Mouse (Mus musculus) limb, embryonic 14.5 days (tissue): ENCODE data around the gene Grwd1. TPM values are rescaled to one million over a fixed set of nuclear protein-coding genes. Genes with fewer than 3 reads are reported as not detected.

ENCODE experiments used
- ATAC-seq: fragments of 200-750 bp; cut with Nextera tagmentation; 2 replicates; pipeline ENCODE4 v1.8.0; 2017; ENCODE audit warnings: low read depth, moderate number of reproducible peaks, moderate TSS enrichment; ENCODE audit not compliant: low FRiP score
- DNase-seq: peaks from one replicate; pipeline ENCODE4 v3.0.0-alpha.2; 2015; ENCODE audit warnings: low spot score
- H3K27ac ChIP-seq: fragments of 300-500 bp; sonication (generic); replicated peaks from 2 replicates; pipeline ENCODE4 v1.5.1; 2014; ENCODE audit warnings: low read depth, mild to moderate bottlenecking, low read length, moderate library complexity, mixed read lengths
- H3K27me3 ChIP-seq: fragments of 300-500 bp; sonication (generic); 2 replicates; pipeline ENCODE4 v1.6.1; 2014; ENCODE audit warnings: low read length, mixed read lengths; ENCODE audit not compliant: control insufficient read depth, insufficient read depth
- H3K36me3 ChIP-seq: fragments of 300-500 bp; sonication (generic); 2 replicates; pipeline ENCODE4 v1.6.1; 2014; ENCODE audit warnings: mild to moderate bottlenecking, low read length, moderate library complexity, mixed read lengths; ENCODE audit not compliant: control insufficient read depth, insufficient read depth
- H3K4me1 ChIP-seq: fragments of 300-500 bp; sonication (generic); 2 replicates; pipeline ENCODE4 v1.6.1; 2014; ENCODE audit warnings: antibody characterized with exemption, low read length, mixed read lengths; ENCODE audit not compliant: control insufficient read depth, insufficient read depth
- H3K4me2 ChIP-seq: fragments of 300-500 bp; sonication (generic); replicated peaks from 2 replicates; pipeline ENCODE4 v1.6.1; 2014; ENCODE audit warnings: low read depth, mild to moderate bottlenecking, low read length, moderate library complexity; ENCODE audit not compliant: severe bottlenecking
- H3K4me3 ChIP-seq: fragments of 300-500 bp; sonication (generic); replicated peaks from 2 replicates; pipeline ENCODE4 v1.5.1; 2014; ENCODE audit warnings: low read length
- H3K9ac ChIP-seq: fragments of 300-500 bp; sonication (generic); 2 replicates; pipeline ENCODE4 v1.6.1; 2014; ENCODE audit warnings: mild to moderate bottlenecking, low read depth, low read length, moderate library complexity; ENCODE audit not compliant: severe bottlenecking
- H3K9me3 ChIP-seq: fragments of 300-500 bp; sonication (generic); 2 replicates; pipeline ENCODE4 v1.6.1; 2016; ENCODE audit warnings: low read length; ENCODE audit not compliant: control insufficient read depth
- POLR2A ChIP-seq: fragments of 200-500 bp; IDR thresholded peaks from 2 replicates; pipeline ENCODE4 v1.8.0; 2012; ENCODE audit warnings: inconsistent platforms, mild to moderate bottlenecking, moderate library complexity, borderline replicate concordance; ENCODE audit not compliant: insufficient read depth, insufficient read length; ENCODE audit errors: extremely low read depth
- WGBS: fragments of 180-500 bp; shearing (Covaris S2); extraction: QIAGEN DNeasy Blood & Tissue Kit; methylation state at CpG from one replicate; pipeline ENCODE4 v1.1.7; 2014; 5-methylcytosine and 5-hydroxymethylcytosine counted together
- polyA plus RNA-seq, 2 experiments: library from polyadenylated mRNA; depleted of rRNA in 1 of 2; stranded (reverse) in 1 of 2; unstranded in 1 of 2; fragments of >200 nt; fragmentation: Nextera tagmentation in 1 of 2; extraction: Ambion mirVana in 1 of 2; gene quantifications; 2 replicates each; pipeline versions ENCODE4 v1.2.1 to v1.2.3; 2012 to 2014

The Grwd1 gene
- polyA plus RNA-seq, 2 experiments: 33.7 to 62.4 TPM

DNA sequence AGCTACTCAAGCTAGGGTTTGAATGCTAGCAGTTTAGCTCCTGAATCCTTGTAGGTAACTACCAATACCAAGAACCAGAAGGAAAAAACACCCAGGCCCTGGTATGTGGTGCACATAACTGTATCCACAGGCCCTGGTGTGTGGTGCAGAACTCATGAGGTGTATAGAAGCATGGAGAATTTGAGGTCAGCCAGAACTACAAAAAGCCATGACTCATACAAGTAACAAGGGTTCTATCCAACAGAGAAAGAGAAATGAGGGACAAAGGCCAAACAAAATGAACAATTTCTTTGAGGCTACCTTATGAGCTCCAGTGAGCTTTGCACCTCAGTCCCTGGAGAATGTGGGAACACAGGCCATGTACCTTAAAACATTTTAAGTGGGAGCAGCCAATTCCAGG is 9.8 kb downstream of the Grwd1 start:
- H3K4me1 ChIP-seq: no peaks in the 10 kb centered on the region
- DNase-seq (no peak), ATAC-seq (no peak)
- TF ChIP-seq POLR2A: no peak
- H3K36me3 ChIP-seq: peaks cover 34% of the 10 kb centered on the region
- H3K27me3 ChIP-seq: no peaks in the 10 kb centered on the region
- H3K4me2 ChIP-seq: no peak overlapping the region
- no peaks in the 10 kb centered on the region for H3K9me3 ChIP-seq
- H3K4me3 ChIP-seq: no peak overlapping the region
- no peak overlapping the region for H3K27ac ChIP-seq
- no peak overlapping the region for H3K9ac ChIP-seq

DNA sequence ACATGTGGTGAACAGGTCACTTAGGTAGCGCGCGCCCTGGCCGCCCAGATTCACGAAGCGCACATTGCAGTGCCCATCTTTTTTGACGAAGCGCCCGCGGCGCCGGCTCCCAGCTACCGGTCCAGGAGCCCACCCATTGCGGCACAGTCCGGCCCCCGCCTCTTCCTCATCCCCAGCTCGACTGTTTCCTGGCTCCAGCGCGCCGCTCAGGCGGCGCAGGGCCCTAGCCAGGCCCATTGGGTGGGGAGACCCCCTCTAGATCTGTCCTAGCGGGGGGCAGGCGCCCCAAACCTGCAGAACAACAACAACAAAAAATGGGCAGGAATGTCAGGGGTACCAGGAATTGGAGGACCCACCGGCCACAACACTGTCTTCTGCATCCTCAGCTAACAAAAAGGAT is 10.9 kb downstream of the Grwd1 start:
- ATAC-seq (no peak), DNase-seq (no peak)
- Histone ChIP-seq H3K4me2 (peak overlapping the region; percentile 34; the same call in 1 of the 2 replicates), H3K9me3 (no peaks in the 10 kb centered on the region), H3K36me3 (peaks cover 24% of the 10 kb centered on the region), H3K4me3 (peak overlapping the region; percentile 11; the same call in 1 of the 2 replicates), H3K9ac (no peak overlapping the region), H3K27ac (no peak overlapping the region), H3K27me3 (no peaks in the 10 kb centered on the region), H3K4me1 (peaks cover 9% of the 10 kb centered on the region)
- 5% methylated on average over 20 of the region's 25 CpGs for WGBS
- TF ChIP-seq POLR2A: no peak

DNA sequence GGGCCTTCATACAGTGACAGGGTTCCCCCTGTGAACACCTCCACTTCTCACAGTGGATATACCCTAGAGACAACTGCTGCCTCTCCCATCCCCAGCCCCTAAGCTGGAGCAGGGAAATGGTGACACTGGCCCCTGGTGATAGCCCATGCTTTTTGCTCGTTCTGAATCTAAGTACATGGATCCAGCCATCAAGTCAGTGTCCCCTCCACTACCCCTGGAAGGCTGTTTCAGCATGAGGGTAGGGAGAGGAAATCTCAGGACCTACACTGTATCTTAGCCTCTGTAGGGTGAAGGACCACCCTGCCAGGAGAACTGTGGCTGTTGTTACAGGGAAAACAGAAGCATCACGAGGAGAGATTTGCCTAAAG is 14.8 kb downstream of the Grwd1 start:
- peaks cover 21% of the 10 kb centered on the region for H3K36me3 ChIP-seq
- no peak overlapping the region for H3K9ac ChIP-seq
- H3K9me3 ChIP-seq: no peaks in the 10 kb centered on the region
- H3K27me3 ChIP-seq: no peaks in the 10 kb centered on the region
- no peak for DNase-seq
- no peak for ATAC-seq
- no peak overlapping the region for H3K4me3 ChIP-seq
- 64% methylated on average over 2 of the region's 2 CpGs for WGBS
- no peak for TF ChIP-seq POLR2A
- no peak overlapping the region for H3K4me2 ChIP-seq
- H3K4me1 ChIP-seq: peaks cover 18% of the 10 kb centered on the region
- no peak overlapping the region for H3K27ac ChIP-seq

DNA sequence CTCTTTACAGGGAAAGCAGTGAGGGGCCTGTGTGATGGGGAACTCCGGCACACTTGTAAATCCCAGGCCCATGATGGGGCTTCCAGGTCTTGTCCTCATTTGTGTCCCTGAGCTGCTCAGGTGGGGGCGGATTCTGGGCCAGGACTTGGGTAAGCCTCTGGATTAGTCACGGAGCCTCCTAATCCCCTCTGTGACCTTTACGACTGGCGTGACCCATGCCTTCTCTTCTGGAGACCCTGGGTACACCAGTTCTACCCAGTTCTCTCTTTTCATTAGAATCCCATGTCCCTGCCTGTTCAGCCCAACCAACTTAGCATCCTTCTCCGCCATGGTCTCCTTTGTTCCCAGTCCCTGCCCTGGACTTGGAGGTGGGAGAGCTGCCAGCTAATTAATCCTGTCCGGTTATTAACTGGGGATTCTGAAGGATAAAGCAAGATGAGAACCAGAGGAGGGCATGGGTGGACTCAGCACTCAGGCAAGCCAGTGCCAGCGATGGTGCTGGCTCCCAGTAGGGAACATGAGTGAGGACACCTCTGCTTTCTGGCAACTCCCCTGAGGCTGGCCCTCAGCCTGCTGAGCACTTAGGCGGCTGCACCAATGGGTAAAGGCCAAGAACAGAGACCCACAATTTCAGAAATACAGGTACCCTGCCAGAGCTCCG is 15.3 kb downstream of the Grwd1 start:
- Histone ChIP-seq H3K4me1 (peaks cover 18% of the 10 kb centered on the region), H3K4me3 (no peak overlapping the region), H3K36me3 (peaks cover 26% of the 10 kb centered on the region), H3K27me3 (no peaks in the 10 kb centered on the region), H3K27ac (no peak overlapping the region), H3K9me3 (no peaks in the 10 kb centered on the region), H3K9ac (no peak overlapping the region), H3K4me2 (peak overlapping the region; percentile 39; the same call in 1 of the 2 replicates)
- WGBS: 50% methylated on average over 10 of the region's 10 CpGs
- ATAC-seq (no peak), DNase-seq (no peak)
- no peak for TF ChIP-seq POLR2A

DNA sequence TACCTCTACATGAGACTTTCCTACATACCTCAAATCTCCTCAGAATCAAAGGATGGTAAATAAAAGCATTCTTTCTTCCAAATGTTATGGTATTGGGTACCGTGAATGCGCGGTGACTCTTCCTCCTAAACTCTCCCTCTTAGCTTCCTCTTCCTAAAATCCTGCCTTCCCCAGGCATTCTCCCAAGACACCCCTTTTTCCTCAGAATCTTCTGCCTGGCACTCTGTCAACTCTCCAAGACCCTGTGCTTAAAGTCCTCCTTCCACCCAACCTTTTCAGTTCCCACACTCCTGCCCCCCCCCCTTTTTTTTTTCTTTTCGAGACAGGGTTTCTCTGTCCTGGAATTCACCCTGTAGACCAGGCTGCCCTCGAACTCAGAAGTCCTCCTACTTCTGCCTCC is 15.9 kb downstream of the Grwd1 start:
- peak overlapping the region; percentile 22 for H3K4me3 ChIP-seq
- H3K9me3 ChIP-seq: no peaks in the 10 kb centered on the region
- 4% methylated on average over 5 of the region's 5 CpGs for WGBS
- peak overlapping the region; percentile 39 for H3K4me2 ChIP-seq
- DNase-seq (no peak), ATAC-seq (no peak)
- peaks cover 18% of the 10 kb centered on the region for H3K4me1 ChIP-seq
- 0 out of 2 replicates have a peak overlapping the region, but pooled peaks have one; percentile 63 for H3K27ac ChIP-seq
- H3K27me3 ChIP-seq: no peaks in the 10 kb centered on the region
- TF ChIP-seq POLR2A: no peak
- H3K36me3 ChIP-seq: peaks cover 33% of the 10 kb centered on the region
- no peak overlapping the region for H3K9ac ChIP-seq
